Mouse (Mus musculus): ENCODE data around the gene Gm3259. TPM values are rescaled to one million over a fixed set of nuclear protein-coding genes. Genes with fewer than 3 reads are reported as not detected.

Gm3259 gene
- polyA plus RNA-seq (2012; rRNA removed): not detected in 2 replicates

DNA sequence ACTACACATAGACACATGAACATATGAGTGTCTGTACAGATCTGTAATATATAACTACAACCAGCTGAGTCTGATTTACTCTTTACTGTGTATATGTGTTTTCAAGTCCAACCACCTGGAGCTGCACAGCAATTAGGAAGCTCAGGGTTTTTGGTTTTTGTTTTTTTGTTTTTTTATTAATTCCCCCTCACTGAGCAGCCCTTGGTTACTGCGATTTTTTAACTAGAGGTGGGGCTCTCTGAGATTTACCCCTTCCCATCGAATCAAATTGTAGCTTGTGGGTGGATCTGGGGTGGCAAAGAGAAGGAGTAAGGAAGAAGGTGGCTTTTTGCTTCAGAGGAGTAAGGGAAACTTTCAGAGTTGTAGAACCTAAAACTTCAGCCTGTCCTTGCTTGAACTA is at the start of gene Gm3259:
Gene Gm3259 (plus strand): TSS at position 301 of the 400 bp plus-strand sequence.

GRCm38 (mm10) chr5:95272668-95273067 is 33.0 kb upstream of the Gm3259 start, which contains the start of gene Gm10424:
Gene Gm10424, minus strand, starts transcription at chr5:95272768.

Other genes with a start within 250 kb of the Gm3259 start
- gene Gm7942, start 199.0 kb upstream of the Gm3259 start, polyA plus RNA-seq (2012; rRNA removed): not detected in 2 replicates
- not detected in 2 replicates for gene Gm16513, start 123.3 kb upstream of the Gm3259 start, polyA plus RNA-seq (2012; rRNA removed)
- not detected in 2 replicates for gene Gm10424, start 33.1 kb upstream of the Gm3259 start, polyA plus RNA-seq (2012; rRNA removed)
- gene D5Ertd577e, start 150.9 kb downstream of the Gm3259 start, polyA plus RNA-seq (2012; rRNA removed): not detected in 2 replicates
- gene Gm3286, start 204.8 kb downstream of the Gm3259 start, polyA plus RNA-seq (2012; rRNA removed): not detected in 2 replicates

All from liver, embryonic 18 days (tissue).